Mouse (Mus musculus) left cerebral cortex, adult 2 months (tissue): ENCODE data around the gene Ate1. TPM values are rescaled to one million over a fixed set of nuclear protein-coding genes. Genes with fewer than 3 reads are reported as not detected.

Experiments
- DNase-seq, 2 experiments: peaks; one replicate each; pipeline ENCODE4 v3.0.0; 2021 to 2022; ENCODE audit warnings: low spot score in 2 of 2, mixed read lengths in 1 of 2; ENCODE audit errors: extremely low spot score in 1 of 2
- H3K27ac ChIP-seq: fragments of 200-600 bp; 2 replicates; pipeline ENCODE4 v1.8.1; 2022
- H3K4me3 ChIP-seq: fragments of 200-600 bp; 2 replicates; pipeline ENCODE4 v1.8.1; 2022
- CTCF ChIP-seq: fragments of 200-600 bp; IDR thresholded peaks from 2 replicates; pipeline ENCODE4 v1.8.1; 2022; ENCODE audit warnings: antibody characterized with exemption, mild to moderate bottlenecking, moderate library complexity
- intact Hi-C: fragments of 180-260 bp; cut with DNase I; formaldehyde crosslinking; loops from one replicate; pipeline ENCODE4 v1.15.1; 2025
- total RNA-seq, 2 experiments: library from RNA; stranded (reverse); gene quantifications; 2 replicates each; pipeline ENCODE4 v1.2.3; 2021

The Ate1 gene
- total RNA-seq, 2 experiments from 2014 or later, result 63.8 to 64.7 TPM

GRCm38 (mm10) chr7:130367222-130368035, 152.7 kb downstream of the Ate1 start:
- intact Hi-C loops, result no loop called here

GRCm38 (mm10) chr7:130365711-130366110, 154.5 kb downstream of the Ate1 start:
- no peak overlapping the region for H3K4me3 ChIP-seq
- TF ChIP-seq CTCF, result no peak
- intact Hi-C loops, result no loop called here
- no peak for DNase-seq
- H3K27ac ChIP-seq, result no peak overlapping the region

More at GRCm38 (mm10) chr7:130367222-130368035, 152.7 kb downstream of the Ate1 start:
- DNase-seq, result no peak
- no peak overlapping the region for H3K4me3 ChIP-seq
- no peak for TF ChIP-seq CTCF
- no peak overlapping the region for H3K27ac ChIP-seq

Other genes with a start within 250 kb of the Ate1 start
- 10 to 100 TPM; 33.6 to 40.3 TPM for gene Nsmce4a, start 52.7 kb upstream of the Ate1 start, total RNA-seq
- gene Tacc2, start 57.1 kb upstream of the Ate1 start, total RNA-seq, result 10 to 100 TPM; 65.9 to 67.6 TPM